Mouse (Mus musculus) mammary gland, adult 2 months (tissue): Measurements from ENCODE around the gene Arhgap9. TPM values are rescaled to one million over a fixed set of nuclear protein-coding genes. Genes with fewer than 3 reads are reported as not detected.

Experiments
- polyA plus RNA-seq: library from polyadenylated mRNA; depleted of rRNA; stranded (reverse); fragments of >200 nt; gene quantifications from 2 replicates; pipeline ENCODE4 v1.2.3, GENCODE M21; 2012; ENCODE audit warnings: low replicate concordance; rRNA removed

Gene Arhgap9
- 29.3 and 60.2 TPM in 2 replicates for polyA plus RNA-seq

DNA sequence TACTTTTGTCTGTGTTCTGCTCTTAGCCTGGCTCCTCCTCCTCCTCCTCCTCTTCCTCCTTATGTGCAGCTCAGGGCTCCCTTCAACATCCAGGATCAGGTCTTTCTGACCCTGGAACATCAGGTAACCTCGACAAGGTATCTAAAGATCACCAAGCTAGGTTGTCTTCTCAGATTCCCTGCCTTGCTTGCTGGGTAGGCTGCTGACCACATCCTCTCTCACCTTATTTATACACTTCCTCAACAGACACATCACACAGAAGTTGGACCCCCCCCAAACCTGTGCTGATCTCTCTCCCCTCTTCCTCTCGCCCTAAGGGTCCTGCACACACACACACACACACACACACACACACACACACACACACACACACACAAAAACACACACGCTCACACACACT is at the start of gene Arhgap9:
TSS of gene Arhgap9 (plus strand) at position 344 of the 400 bp plus-strand sequence.

DNA sequence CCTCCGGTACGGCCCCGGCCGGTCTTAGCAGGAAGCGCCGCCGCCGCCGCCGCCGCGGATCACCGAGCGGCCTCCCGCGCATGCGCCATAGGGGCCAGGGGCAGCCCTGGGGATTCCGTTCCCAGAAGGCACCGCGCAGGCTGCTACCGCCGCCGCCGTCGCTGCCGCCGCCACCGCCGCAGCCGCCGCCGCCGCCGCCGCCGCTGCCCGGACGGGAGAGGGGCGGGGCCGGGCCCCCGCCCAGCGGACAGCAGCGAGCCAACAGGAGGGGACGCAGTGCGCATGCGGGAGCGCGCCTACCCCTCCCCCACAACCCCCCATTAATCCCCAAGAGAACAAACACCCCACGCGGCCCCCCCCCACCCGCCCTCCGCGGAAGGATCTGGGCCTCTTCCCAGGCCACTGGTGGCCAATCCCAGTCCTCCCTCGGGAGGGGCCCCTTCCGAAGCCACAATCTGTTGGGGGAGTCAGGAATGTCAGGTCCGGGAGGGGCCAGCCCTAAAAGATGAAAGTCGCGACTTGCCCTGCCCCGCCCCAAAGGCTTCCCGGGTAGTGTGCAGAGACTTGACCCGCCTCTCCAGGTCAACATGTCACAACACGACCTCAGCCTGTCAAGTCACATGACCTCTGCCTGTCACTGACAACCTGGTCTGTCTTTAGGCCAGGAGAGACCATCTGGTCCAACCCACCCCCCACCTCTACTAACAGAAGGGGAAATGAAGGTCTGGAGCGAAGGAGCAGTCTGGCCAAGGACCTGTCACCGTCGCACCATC is 32.8 kb upstream of the Arhgap9 start, which contains the start of gene Mbd6:
TSS of gene Mbd6 (minus strand) at position 219 of the 773 bp plus-strand sequence.

DNA sequence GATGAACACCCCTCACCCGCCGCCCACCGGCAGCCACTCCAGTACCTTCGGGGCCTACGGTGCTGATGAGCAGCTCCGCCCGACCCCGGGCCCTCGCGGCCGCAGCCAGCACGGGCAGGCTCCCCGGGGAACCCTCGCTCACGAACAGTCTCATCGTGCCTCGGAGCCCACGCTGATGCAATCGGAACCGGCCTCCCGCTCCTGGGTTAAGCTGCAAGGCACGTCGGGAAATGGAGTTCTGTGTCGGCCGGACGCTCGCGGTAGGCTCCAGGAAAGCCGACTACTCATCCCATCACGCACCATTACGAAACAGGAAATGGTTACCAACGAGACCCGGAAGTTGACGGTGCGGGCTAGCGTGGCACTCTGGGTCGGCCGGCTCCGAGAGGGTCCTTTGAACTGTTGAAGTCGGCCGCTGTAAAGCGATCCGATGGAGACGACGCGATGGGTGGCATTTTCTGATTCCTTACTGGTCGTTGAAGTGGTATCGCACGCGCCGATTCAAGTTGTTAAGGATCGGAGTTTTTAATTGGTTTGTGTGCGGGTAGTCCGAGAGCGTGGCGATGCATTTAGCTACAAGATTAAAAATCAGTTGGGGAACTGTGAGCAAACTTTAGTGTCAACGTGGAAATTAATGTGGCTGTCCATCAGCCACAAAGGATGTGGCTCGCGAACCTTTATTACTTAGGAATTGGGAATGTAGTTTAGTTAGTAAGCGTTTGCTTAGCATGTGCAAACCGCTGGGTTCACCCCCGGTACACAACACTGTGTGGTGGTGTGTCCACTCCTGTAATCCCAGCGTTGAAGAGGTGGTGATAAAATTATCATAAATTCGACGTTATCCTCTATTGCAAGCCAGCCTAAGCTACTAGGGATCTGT is 10.0 kb upstream of the Arhgap9 start, which contains the start of gene Mars:
TSS of gene Mars (minus strand) at position 311 of the 880 bp plus-strand sequence.

DNA sequence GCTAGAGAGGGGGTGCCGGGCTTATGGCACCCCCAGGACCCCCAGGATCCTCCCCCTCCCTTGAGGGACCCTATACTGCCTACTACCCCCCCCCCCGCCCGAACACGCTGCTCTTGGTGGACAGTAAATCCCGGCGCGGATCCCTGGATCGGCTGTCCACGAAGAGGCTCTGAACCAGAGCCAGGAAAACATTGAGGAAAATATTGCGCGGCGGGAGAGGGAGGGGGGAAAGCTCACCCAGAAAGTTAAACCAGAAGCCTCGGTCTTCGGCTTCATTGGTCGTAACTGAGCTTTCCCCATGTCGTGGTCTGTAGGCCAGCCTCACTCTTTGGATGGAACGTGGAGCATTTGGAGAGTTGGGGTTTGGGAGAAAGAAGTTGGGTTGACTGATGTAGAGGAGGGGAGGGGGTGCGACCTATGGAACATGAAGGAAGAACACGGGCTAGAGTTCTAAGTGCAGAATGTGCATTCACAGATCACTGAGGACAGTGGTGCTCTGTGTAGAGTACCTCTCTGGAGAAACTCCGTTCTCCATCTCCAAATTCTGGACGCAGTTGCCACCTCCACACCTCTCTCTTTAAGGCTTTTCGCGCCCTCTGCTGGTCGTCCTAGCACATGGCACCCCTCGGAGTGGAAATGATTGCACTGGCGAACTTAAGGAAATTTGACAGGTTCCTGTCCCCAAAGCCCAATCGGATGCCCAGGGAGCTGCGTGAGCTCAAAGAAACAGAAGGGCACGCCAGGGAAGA is 20.3 kb downstream of the Arhgap9 start, which contains the start of gene Gli1:
TSS of gene Gli1 (minus strand) at position 84 of the 749 bp plus-strand sequence.

GRCm38 (mm10) chr10:127353909-127354895 is 32.4 kb downstream of the Arhgap9 start, which contains the start of gene Inhbe:
Gene Inhbe (minus strand): TSS chr10:127354411.

GRCm38 (mm10) chr10:127369834-127370820 is 48.4 kb downstream of the Arhgap9 start, which contains the start of gene Inhbc:
Gene Inhbc (minus strand): TSS chr10:127370431.

Other genes with a start within 250 kb of the Arhgap9 start
- 12.7 and 45.6 TPM in 2 replicates for gene Agap2, start 246.7 kb upstream of the Arhgap9 start, polyA plus RNA-seq
- 69.6 and 79.2 TPM in 2 replicates for gene Os9, start 200.8 kb upstream of the Arhgap9 start, polyA plus RNA-seq
- 109 and 214 TPM in 2 replicates for gene B4galnt1, start 156.7 kb upstream of the Arhgap9 start, polyA plus RNA-seq
- gene Slc26a10, start 141.3 kb upstream of the Arhgap9 start, polyA plus RNA-seq, result 2.9 and 13.3 TPM in 2 replicates
- gene Arhgef25, start 131.9 kb upstream of the Arhgap9 start, polyA plus RNA-seq, result 32.2 and 35.6 TPM in 2 replicates
- 184 and 195 TPM in 2 replicates for gene Dtx3, start 126.2 kb upstream of the Arhgap9 start, polyA plus RNA-seq
- gene Pip4k2c, start 110.4 kb upstream of the Arhgap9 start, polyA plus RNA-seq, result 29.6 and 40.7 TPM in 2 replicates
- 5.8 and 6.1 TPM in 2 replicates for gene Kif5a, start 58.6 kb upstream of the Arhgap9 start, polyA plus RNA-seq
- gene Dctn2, start 55.6 kb upstream of the Arhgap9 start, polyA plus RNA-seq, result 170 and 215 TPM in 2 replicates
- 31.3 and 85.1 TPM in 2 replicates for gene Mbd6, start 32.9 kb upstream of the Arhgap9 start, polyA plus RNA-seq
- gene Mars, start 10.2 kb upstream of the Arhgap9 start, polyA plus RNA-seq, result 59.7 TPM in 2 replicates
- gene Gli1, start 20.0 kb downstream of the Arhgap9 start, polyA plus RNA-seq, result 4.5 and 4.9 TPM in 2 replicates
- 0.07 TPM in 1 of 2 replicates, not detected in the other for gene Inhbe, start 32.4 kb downstream of the Arhgap9 start, polyA plus RNA-seq
- gene Inhbc, start 48.5 kb downstream of the Arhgap9 start, polyA plus RNA-seq, result 0.19 TPM in 1 of 2 replicates, not detected in the other
- gene R3hdm2, start 58.4 kb downstream of the Arhgap9 start, polyA plus RNA-seq, result 105 and 111 TPM in 2 replicates
- 1.9 and 95.5 TPM in 2 replicates for gene Stac3, start 179.7 kb downstream of the Arhgap9 start, polyA plus RNA-seq
- 35.3 and 42.8 TPM in 2 replicates for gene Ndufa4l2, start 193.0 kb downstream of the Arhgap9 start, polyA plus RNA-seq
- 66.4 and 84.1 TPM in 2 replicates for gene Shmt2, start 200.5 kb downstream of the Arhgap9 start, polyA plus RNA-seq
- gene Nxph4, start 212.6 kb downstream of the Arhgap9 start, polyA plus RNA-seq, result 0.07 and 0.23 TPM in 2 replicates